Mouse (Mus musculus) bone marrow macrophage, adult 2 months (primary cell): ENCODE results near the gene Cracr2b.

ENCODE experiments used
- CTCF ChIP-seq: IDR thresholded peaks from 2 replicates; pipeline ENCODE4 v1.5.1; 2012; ENCODE audit warnings: low read depth, mild to moderate bottlenecking, low read length, moderate library complexity
- POLR2A ChIP-seq: IDR thresholded peaks from 2 replicates; pipeline ENCODE4 v1.6.1; 2012; ENCODE audit warnings: mild to moderate bottlenecking, low read depth, low read length, borderline replicate concordance

DNA sequence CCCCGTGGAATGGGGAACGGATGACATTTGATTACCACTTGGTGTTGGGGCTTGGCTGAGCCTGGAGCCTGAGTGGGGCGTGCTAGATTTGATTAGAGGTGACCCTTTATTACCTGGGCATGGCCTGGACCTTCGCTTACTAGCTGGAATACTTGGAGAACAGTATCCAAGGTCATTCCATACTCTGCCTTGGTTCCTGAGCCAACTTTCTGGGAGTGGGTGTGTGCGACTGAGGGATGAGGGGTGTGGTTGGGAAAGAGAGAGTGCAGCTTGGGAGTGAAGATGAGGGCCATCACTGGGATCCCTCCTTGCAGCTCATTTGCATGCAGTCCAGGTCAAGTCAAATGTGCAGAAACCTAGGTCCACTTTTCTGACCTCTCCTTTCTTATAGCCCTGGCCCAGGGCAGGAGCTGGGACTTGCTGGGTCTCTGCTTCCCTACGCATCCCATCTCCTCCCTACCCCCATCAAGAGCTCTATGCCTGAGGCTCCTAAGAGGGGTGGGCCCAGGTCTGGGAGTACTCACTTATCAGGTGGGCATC lies 22.3 kb downstream of the Cracr2b start:
- TF ChIP-seq CTCF, result no peak
- no peak for TF ChIP-seq POLR2A
